ENCODE assay signal across 8 mouse cellular contexts in genomic region chr7:143008996-143009665, GRCm38 (mm10). TPM values are rescaled to one million over a fixed set of nuclear protein-coding genes. Genes with fewer than 3 reads are reported as not detected.
DNase-seq lines count a peak whose midpoint lies in the region; ATAC-seq and TF ChIP-seq lines count a peak whose summit lies in the region.

No protein-coding gene starts in this region.

- H3K27me3 ChIP-seq in ES-Bruce4 (ENCODE audit: control insufficient read depth, insufficient read depth, low read length, poor library complexity, severe bottlenecking), result no peaks in the 10 kb centered on the region
- H3K27me3 ChIP-seq in heart, embryonic 13.5 days (replicated peaks), result no peaks in the 10 kb centered on the region
- no peaks in the 10 kb centered on the region for H3K27me3 ChIP-seq in kidney, postnatal 0 days (ENCODE audit: insufficient read depth, low read length)

- peak overlapping the region; percentile 57 for H3K4me2 ChIP-seq in heart, embryonic 13.5 days
- peak overlapping the region; percentile 19; the same call in 1 of the 2 replicates for H3K4me2 ChIP-seq in kidney, postnatal 0 days (ENCODE audit: low read length)

- no peaks in the 10 kb centered on the region for H3K9me3 ChIP-seq in ES-Bruce4 (replicated peaks; ENCODE audit: control insufficient read depth, insufficient read depth, low read length, poor library complexity, severe bottlenecking)
- no peaks in the 10 kb centered on the region for H3K9me3 ChIP-seq in heart, embryonic 13.5 days
- H3K9me3 ChIP-seq in kidney, postnatal 0 days (replicated peaks; ENCODE audit: low read length), result no peaks in the 10 kb centered on the region

- no peak overlapping the region for H3K4me3 ChIP-seq in ES-Bruce4 (ENCODE audit: low read depth, low read length)
- H3K4me3 ChIP-seq in heart, embryonic 13.5 days, result no peak overlapping the region
- no peak overlapping the region for H3K4me3 ChIP-seq in kidney, postnatal 0 days (replicated peaks; ENCODE audit: low read depth, low read length)

- no peak for TF ChIP-seq EP300 in ES-Bruce4 (IDR thresholded peaks at IDR 0.05; ENCODE audit: insufficient read depth, low read depth, low read length)

- WGBS in heart, embryonic 13.5 days, result 41% methylated on average over 2 of the region's 4 CpGs
- WGBS in kidney, postnatal 0 days, result 36% methylated on average over 2 of the region's 4 CpGs

- H3K9ac ChIP-seq in ES-Bruce4 (ENCODE audit: low read depth, poor library complexity, severe bottlenecking), result no peak overlapping the region
- peak overlapping the region; percentile 80 for H3K9ac ChIP-seq in heart, embryonic 13.5 days
- no peak overlapping the region for H3K9ac ChIP-seq in kidney, postnatal 0 days (ENCODE audit: low read depth, low read length)

- peak overlapping the region; percentile 68 for H3K27ac ChIP-seq in ES-Bruce4 (ENCODE audit: insufficient read depth, low read length)
- peak overlapping the region; percentile 97 for H3K27ac ChIP-seq in heart, embryonic 13.5 days (replicated peaks)
- peak overlapping the region; percentile 88 for H3K27ac ChIP-seq in kidney, postnatal 0 days

- ATAC-seq in heart, embryonic 13.5 days (ENCODE audit: extremely low read depth, insufficient number of reproducible peaks, low FRiP score, low TSS enrichment), result no peak
- peak; percentile 56; the same call in 1 of the 2 replicates for ATAC-seq in kidney, postnatal 0 days (replicated peaks; ENCODE audit: low FRiP score, low read depth)
- no peak for ATAC-seq in megakaryocyte-erythroid progenitor cell, adult 5-6 weeks (replicated peaks; ENCODE audit: low FRiP score, low TSS enrichment, poor library complexity, severe bottlenecking)
- ATAC-seq in inflammation-experienced regulatory T-cells, adult 6 months, result no peak

- no peaks in the 10 kb centered on the region for H3K36me3 ChIP-seq in ES-Bruce4 (ENCODE audit: control insufficient read depth, insufficient read depth, low read length, poor library complexity, severe bottlenecking)
- no peaks in the 10 kb centered on the region for H3K36me3 ChIP-seq in heart, embryonic 13.5 days
- no peaks in the 10 kb centered on the region for H3K36me3 ChIP-seq in kidney, postnatal 0 days (ENCODE audit: insufficient read depth, low read length)

- peak; percentile 73 for DNase-seq in embryo, embryonic 11 days
- DNase-seq in kidney, postnatal 0 days (ENCODE audit: low spot score), result peak; percentile 73
- DNase-seq in lung, postnatal 25 days (ENCODE audit: low spot score), result peak; percentile 56
- no peak for DNase-seq in right cerebral cortex, adult 2 months (ENCODE audit: low spot score in 2 of 2)

- peaks cover 22% of the 10 kb centered on the region for H3K4me1 ChIP-seq in ES-Bruce4 (ENCODE audit: control insufficient read depth, insufficient read depth, low read length)
- H3K4me1 ChIP-seq in heart, embryonic 13.5 days, result peaks cover 96% of the 10 kb centered on the region
- H3K4me1 ChIP-seq in kidney, postnatal 0 days (replicated peaks; ENCODE audit: insufficient read depth, low read length), result peaks cover 21% of the 10 kb centered on the region

- no peak for TF ChIP-seq POLR2A in ES-Bruce4 (IDR thresholded peaks at IDR 0.05; ENCODE audit: insufficient read depth, low read length)

- no peak for TF ChIP-seq CTCF in ES-Bruce4 (IDR thresholded peaks at IDR 0.05; ENCODE audit: low read depth, low read length)
- TF ChIP-seq CTCF in kidney, postnatal 0 days (IDR thresholded peaks at IDR 0.05; ENCODE audit: low read depth), result no peak

RNA-seq across cellular contexts. Expression of gene Tspan32, which starts 4.3 kb away (rescaled TPM):
- polyA plus RNA-seq in ES-Bruce4 (2011; ENCODE audit: insufficient read depth, insufficient read length, low read depth, missing spikeins), result not detected in 2 replicates
- polyA plus RNA-seq in heart, embryonic 13.5 days (2015; fragmentation: Nextera tagmentation; extraction: Ambion mirVana), result 4.9 and 5.9 TPM in 2 replicates
- polyA plus RNA-seq in kidney, postnatal 0 days (2015; fragmentation: Nextera tagmentation; extraction: Ambion mirVana), result 1.0 and 1.1 TPM in 2 replicates
- total RNA-seq in megakaryocyte-erythroid progenitor cell, adult 5-6 weeks (2014; fragmentation: Nextera tagmentation), result 163 and 191 TPM in 2 replicates
- total RNA-seq in megakaryocyte-erythroid progenitor cell, adult 5-6 weeks (2017), result 94.2 and 132 TPM in 2 replicates
- 100 to 1,000 TPM; 280 to 663 (median 591) TPM for polyA plus RNA-seq in inflammation-experienced regulatory T-cells, adult 6 months (2017; shearing (Covaris generic))

RNA-seq across cellular contexts. Expression of gene Ascl2, which starts 40.1 kb away (rescaled TPM):
- polyA plus RNA-seq in ES-Bruce4 (2011; ENCODE audit: insufficient read depth, insufficient read length, low read depth, missing spikeins), result 1.9 and 2.2 TPM in 2 replicates
- polyA plus RNA-seq in heart, embryonic 13.5 days (2015; fragmentation: Nextera tagmentation; extraction: Ambion mirVana), result 0.33 and 0.52 TPM in 2 replicates
- polyA plus RNA-seq in kidney, postnatal 0 days (2015; fragmentation: Nextera tagmentation; extraction: Ambion mirVana), result 0.60 and 1.2 TPM in 2 replicates
- total RNA-seq in megakaryocyte-erythroid progenitor cell, adult 5-6 weeks (2014; fragmentation: Nextera tagmentation), result not detected in 2 replicates
- 0.99 TPM in 1 of 2 replicates, not detected in the other for total RNA-seq in megakaryocyte-erythroid progenitor cell, adult 5-6 weeks (2017)
- 1 to 10 TPM in 2 of 3 experiments, not detected in 1; 1.9 to 5.4 TPM for polyA plus RNA-seq in inflammation-experienced regulatory T-cells, adult 6 months (2017; shearing (Covaris generic))

RNA-seq across cellular contexts. Expression of gene Cd81, which starts 43.4 kb away (rescaled TPM):
- 392 and 406 TPM in 2 replicates for polyA plus RNA-seq in ES-Bruce4 (2011; ENCODE audit: insufficient read depth, insufficient read length, low read depth, missing spikeins)
- polyA plus RNA-seq in heart, embryonic 13.5 days (2015; fragmentation: Nextera tagmentation; extraction: Ambion mirVana), result 750 and 845 TPM in 2 replicates
- polyA plus RNA-seq in kidney, postnatal 0 days (2015; fragmentation: Nextera tagmentation; extraction: Ambion mirVana), result 621 and 647 TPM in 2 replicates
- 194 and 203 TPM in 2 replicates for total RNA-seq in megakaryocyte-erythroid progenitor cell, adult 5-6 weeks (2014; fragmentation: Nextera tagmentation)
- 214 and 238 TPM in 2 replicates for total RNA-seq in megakaryocyte-erythroid progenitor cell, adult 5-6 weeks (2017)
- polyA plus RNA-seq in inflammation-experienced regulatory T-cells, adult 6 months (2017; shearing (Covaris generic)), result 100 to 1,000 TPM; 237 to 292 (median 262) TPM

RNA-seq across cellular contexts. Expression of gene Tssc4, which starts 59.9 kb away (rescaled TPM):
- polyA plus RNA-seq in ES-Bruce4 (2011; ENCODE audit: insufficient read depth, insufficient read length, low read depth, missing spikeins), result 18.2 and 21.0 TPM in 2 replicates
- 58.2 and 60.7 TPM in 2 replicates for polyA plus RNA-seq in heart, embryonic 13.5 days (2015; fragmentation: Nextera tagmentation; extraction: Ambion mirVana)
- 69.1 and 72.3 TPM in 2 replicates for polyA plus RNA-seq in kidney, postnatal 0 days (2015; fragmentation: Nextera tagmentation; extraction: Ambion mirVana)
- 36.9 and 58.7 TPM in 2 replicates for total RNA-seq in megakaryocyte-erythroid progenitor cell, adult 5-6 weeks (2014; fragmentation: Nextera tagmentation)
- total RNA-seq in megakaryocyte-erythroid progenitor cell, adult 5-6 weeks (2017), result 15.5 and 37.8 TPM in 2 replicates
- 10 to 100 TPM; 35.5 to 40.4 (median 37.4) TPM for polyA plus RNA-seq in inflammation-experienced regulatory T-cells, adult 6 months (2017; shearing (Covaris generic))

Comparison
In these comparisons a context has a peak if more than half of its experiments do, and no peak if none do; other contexts are left out.
1. DNase-seq: peak in embryo, embryonic 11 days (single experiment), kidney, postnatal 0 days (single experiment) and lung, postnatal 25 days (single experiment); none in right cerebral cortex, adult 2 months (0 of 2).
2. RNA of gene Tspan32, which starts 4.3 kb away (polyA plus RNA-seq): 280 to 663 TPM in inflammation-experienced regulatory T-cells, adult 6 months; 4.9 to 5.9 TPM in heart, embryonic 13.5 days, 1.0 to 1.1 TPM in kidney, postnatal 0 days and not detected in ES-Bruce4; every median in the first group is over 10 times any median in the second.
3. Peak in every context shown above with its lines, with median percentiles within 50 percentile points of each other: H3K27ac ChIP-seq.